Mouse (Mus musculus): ENCODE results near the gene Mcpt4.
"Not testable (repeated sequence)": the region's sequence is repeated elsewhere in the genome, so short reads cannot be mapped to it uniquely, and the experiment has no call there.

DNA sequence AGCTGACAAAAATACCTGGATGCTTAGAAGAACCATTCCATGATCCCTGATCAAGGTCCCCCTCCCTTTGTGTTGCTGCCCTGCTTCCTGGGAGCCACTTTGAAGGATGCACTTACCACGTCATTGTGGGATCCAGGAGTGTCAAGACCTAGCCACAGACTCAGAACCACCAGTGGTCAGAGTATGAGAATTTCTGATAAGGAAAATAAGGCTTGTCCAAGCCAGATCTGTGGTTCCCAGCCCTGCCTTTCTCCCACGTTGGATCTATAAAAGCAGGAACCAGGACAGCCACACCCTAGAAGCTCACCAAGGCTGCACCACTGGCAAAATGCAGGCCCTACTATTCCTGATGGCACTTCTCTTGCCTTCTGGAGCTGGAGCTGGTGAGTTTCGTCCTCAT is 44.4 kb downstream of the Mcpt4 start, which contains the start of gene Mcpt1:
- not testable (repeated sequence) for TF ChIP-seq CTCF, POLR2A (IDR thresholded peaks at IDR 0.05; ENCODE audit: extremely low read depth, insufficient read depth, low read length)
